10 mouse cellular contexts compared by ENCODE assay signal in genomic region chr8:83914860-83915259, GRCm38 (mm10). TPM values are rescaled to one million over a fixed set of nuclear protein-coding genes. Genes with fewer than 3 reads are reported as not detected.
DNase-seq lines count a peak whose midpoint lies in the region; ATAC-seq and TF ChIP-seq lines count a peak whose summit lies in the region.
"Had no signal": no experiment of that assay in that cellular context is flagged by ENCODE, and none has a peak within 500 bp of the region (broad histone marks: within the 10 kb centered on the region; RNA-seq: fewer than 3 reads in every experiment).

No protein-coding gene starts in this region.

- ATAC-seq in monocyte, adult 5-6 weeks (replicated peaks; ENCODE audit: insufficient number of reproducible peaks, low FRiP score, low TSS enrichment, poor library complexity, severe bottlenecking) = no peak
- ATAC-seq: forebrain, embryonic 13.5 days had no signal

- TF ChIP-seq EP300 in heart, adult 2 months (IDR thresholded peaks at IDR 0.05; ENCODE audit: insufficient read depth, low read depth, low read length) = no peak

- intact Hi-C loops in heart, adult 2 months (cut with DNase I) = no loop called here

- H3K4me3 ChIP-seq in heart, adult 2 months = no peak overlapping the region
- H3K4me3 ChIP-seq: forebrain, embryonic 13.5 days had no signal

- H3K27me3 ChIP-seq in heart, adult 2 months (ENCODE audit: control insufficient read depth, insufficient read depth, low read length) = no peaks in the 10 kb centered on the region
- H3K27me3 ChIP-seq: forebrain, embryonic 13.5 days had no signal

- no peaks in the 10 kb centered on the region for H3K79me2 ChIP-seq in heart, adult 2 months (replicated peaks; ENCODE audit: control insufficient read depth, insufficient read depth, low read length)

- TF ChIP-seq POLR2A in heart, adult 2 months (IDR thresholded peaks at IDR 0.05; ENCODE audit: insufficient read depth, low read depth, low read length) = no peak

- no peak for TF ChIP-seq CTCF in heart, adult 2 months (IDR thresholded peaks at IDR 0.05)

- no peaks in the 10 kb centered on the region for H3K36me3 ChIP-seq in heart, adult 2 months (ENCODE audit: control insufficient read depth, insufficient read depth, low read length)

- peak; percentile 16 to 37 for DNase-seq in heart, adult 2 months
- DNase-seq in heart, adult 8-10 months (ENCODE audit: low spot score) = no peak
- DNase-seq in layer of hippocampus, adult 9-11 months = peak; percentile 42
- DNase-seq in layer of hippocampus, postnatal 14 days (ENCODE audit: low spot score in 2 of 2) = no peak
- DNase-seq in MN1 (ENCODE audit: low spot score) = peak; percentile 81
- DNase-seq in induced T-regulatory cell, adult 2 months (ENCODE audit: low read depth) = peak; percentile 13
- no peak for DNase-seq in adrenal gland, adult 8-10 months
- DNase-seq: thymus, adult 18-20 months had no signal

- no peak overlapping the region for H3K9ac ChIP-seq in heart, adult 2 months (ENCODE audit: low read depth, low read length)
- H3K9ac ChIP-seq: forebrain, embryonic 13.5 days had no signal

- H3K4me1 ChIP-seq in heart, adult 2 months (ENCODE audit: control insufficient read depth, insufficient read depth, low read length) = no peaks in the 10 kb centered on the region

- 30% methylated on average over 5 of the region's 5 CpGs for WGBS in heart, adult 2 months

- H3K27ac ChIP-seq in heart, adult 2 months = no peak overlapping the region
- H3K27ac ChIP-seq: forebrain, embryonic 13.5 days had no signal

RNA-seq across cellular contexts. Expression of gene Adgrl1, which starts 15.0 kb away (rescaled TPM):
- total RNA-seq in heart, adult 2 months (2021) = 10 to 100 TPM; 11.3 to 12.9 TPM
- polyA plus RNA-seq in heart, adult 2 months (2012; rRNA removed) = 33.8 and 45.8 TPM in 2 replicates
- total RNA-seq in heart, adult 8-10 months (2022) = 10 to 100 TPM; 10.8 to 17.6 (median 14.2) TPM
- total RNA-seq in layer of hippocampus, postnatal 14 days (2021) = 100 to 1,000 TPM; 345 to 352 TPM
- total RNA-seq in monocyte, adult 5-6 weeks (2017) = 0.53 to 4.7 TPM (median 1.5 TPM) in 3 replicates
- total RNA-seq in adrenal gland, adult 8-10 months (2022) = 100 to 1,000 TPM in 3 of 4 experiments, 10 to 100 TPM in 1; 90.5 to 113 (median 105) TPM

RNA-seq across cellular contexts. Expression of gene Gm10644, which starts 40.1 kb away (rescaled TPM):
- 1 to 10 TPM; 1.3 to 1.7 TPM for total RNA-seq in heart, adult 2 months (2021)
- polyA plus RNA-seq in heart, adult 2 months (2012; rRNA removed) = 1.9 and 2.8 TPM in 2 replicates
- 1 to 10 TPM; 1.3 to 2.5 (median 1.9) TPM for total RNA-seq in heart, adult 8-10 months (2022)
- under 1 TPM; 0.17 to 0.25 TPM for total RNA-seq in layer of hippocampus, postnatal 14 days (2021)
- 0.10 to 0.58 TPM in 2 of 3 replicates, not detected in the other for total RNA-seq in monocyte, adult 5-6 weeks (2017)
- total RNA-seq in adrenal gland, adult 8-10 months (2022) = 1 to 10 TPM; 1.5 to 2.2 (median 1.9) TPM

RNA-seq across cellular contexts. Expression of gene Asf1b, which starts 40.4 kb away (rescaled TPM):
- total RNA-seq in heart, adult 2 months (2021) = 1 to 10 TPM; 1.7 to 1.8 TPM
- polyA plus RNA-seq in heart, adult 2 months (2012; rRNA removed) = 2.2 and 3.7 TPM in 2 replicates
- total RNA-seq in heart, adult 8-10 months (2022) = 1 to 10 TPM in 3 of 4 experiments, under 1 TPM in 1; 0.81 to 2.4 (median 1.7) TPM
- 1 to 10 TPM; 1.1 TPM for total RNA-seq in layer of hippocampus, postnatal 14 days (2021)
- 3.5 to 4.9 TPM (median 3.6 TPM) in 3 replicates for total RNA-seq in monocyte, adult 5-6 weeks (2017)
- total RNA-seq in adrenal gland, adult 8-10 months (2022) = 1 to 10 TPM; 1.1 to 2.7 (median 1.8) TPM

RNA-seq across cellular contexts. Expression of gene Prkaca, which starts 57.9 kb away (rescaled TPM):
- 100 to 1,000 TPM; 306 to 331 TPM for total RNA-seq in heart, adult 2 months (2021)
- polyA plus RNA-seq in heart, adult 2 months (2012; rRNA removed) = 239 and 333 TPM in 2 replicates
- 100 to 1,000 TPM; 314 to 382 (median 360) TPM for total RNA-seq in heart, adult 8-10 months (2022)
- 100 to 1,000 TPM; 261 to 268 TPM for total RNA-seq in layer of hippocampus, postnatal 14 days (2021)
- total RNA-seq in monocyte, adult 5-6 weeks (2017) = 14.5 to 24.5 TPM (median 18.8 TPM) in 3 replicates
- 100 to 1,000 TPM; 240 to 263 (median 253) TPM for total RNA-seq in adrenal gland, adult 8-10 months (2022)

Comparison
In these comparisons a context has a peak if more than half of its experiments do, and no peak if none do; other contexts are left out.
1. DNase-seq: peak in heart, adult 2 months (2 of 2), layer of hippocampus, adult 9-11 months (single experiment), MN1 (single experiment) and induced T-regulatory cell, adult 2 months (single experiment); none in heart, adult 8-10 months (single experiment), layer of hippocampus, postnatal 14 days (0 of 2) and adrenal gland, adult 8-10 months (single experiment).
2. RNA of gene Adgrl1, which starts 15.0 kb away (total RNA-seq): 345 to 352 TPM in layer of hippocampus, postnatal 14 days and 90.5 to 113 TPM in adrenal gland, adult 8-10 months; 10.8 to 17.6 TPM in heart, adult 8-10 months, 11.3 to 12.9 TPM in heart, adult 2 months and 0.53 to 4.7 TPM in monocyte, adult 5-6 weeks; every median in the first group is over 4 times any median in the second.